Mouse (Mus musculus) spleen, adult 2 months (tissue): ENCODE measurements around the gene Borcs7.

ENCODE experiments used
- CTCF ChIP-seq: fragments of 200-500 bp; IDR thresholded peaks from 2 replicates; pipeline ENCODE4 v1.5.1; 2011; ENCODE audit warnings: mild to moderate bottlenecking, inconsistent platforms; ENCODE audit not compliant: insufficient read depth, insufficient read length, insufficient replicate concordance; ENCODE audit errors: extremely low read depth
- POLR2A ChIP-seq: fragments of 200-500 bp; IDR thresholded peaks from 2 replicates; pipeline ENCODE4 v1.6.1; 2011; ENCODE audit warnings: low read depth, low read length, inconsistent platforms

DNA sequence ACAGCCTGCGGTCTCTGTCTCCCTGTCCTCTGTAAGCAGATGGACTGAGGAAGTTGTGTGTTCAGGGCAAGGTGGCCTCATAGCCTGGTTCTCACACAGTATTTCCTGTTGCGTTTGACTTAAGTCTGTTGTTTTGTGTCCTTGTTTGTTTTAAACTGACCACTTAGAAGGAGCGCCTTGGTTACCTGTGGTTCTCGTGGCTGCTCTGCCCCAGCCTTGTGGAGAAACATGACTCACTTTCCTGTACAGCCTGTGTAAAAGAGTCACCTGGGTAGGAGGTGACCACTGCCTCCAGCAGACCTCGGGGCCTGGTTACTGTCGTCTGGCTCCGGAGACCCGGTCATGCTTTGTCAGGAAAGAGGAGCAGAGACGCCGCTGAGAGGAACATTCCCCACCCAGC, 34.1 kb upstream of the Borcs7 start:
- no peak for TF ChIP-seq POLR2A
- no peak for TF ChIP-seq CTCF
